Mouse (Mus musculus): ENCODE data around the gene D430019H16Rik. TPM values are rescaled to one million over a fixed set of nuclear protein-coding genes. Genes with fewer than 3 reads are reported as not detected.

D430019H16Rik gene
- polyA plus RNA-seq, 1 experiment from 2014 or later = 7.0 TPM

DNA sequence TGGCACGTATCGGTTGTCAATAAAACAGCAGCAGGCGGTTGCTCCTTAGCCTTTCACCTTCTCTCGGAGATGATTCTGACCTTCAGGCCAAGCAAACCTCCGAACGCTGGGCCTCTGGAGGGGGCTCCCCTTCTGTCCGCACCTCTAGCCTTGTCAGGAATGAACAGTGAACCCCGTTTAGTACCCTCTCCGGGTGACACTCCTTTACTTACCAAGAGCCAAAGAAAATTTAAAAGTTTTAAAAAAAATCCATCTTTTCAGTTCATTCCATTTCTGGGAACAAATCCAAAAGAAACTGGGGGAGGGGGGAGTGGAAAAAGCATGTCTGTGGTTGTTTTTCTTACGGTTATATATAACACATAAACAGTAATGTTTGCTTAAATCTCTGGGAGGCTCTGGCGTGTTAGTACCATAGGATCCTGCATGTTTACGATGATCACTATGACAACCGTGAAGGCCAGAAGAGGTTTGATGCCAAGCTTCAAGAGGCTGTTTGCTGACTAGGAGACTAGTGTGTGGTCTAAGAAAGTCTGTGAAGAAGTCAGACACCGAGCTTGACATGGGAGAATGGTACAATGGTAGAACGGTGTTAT is 67.6 kb downstream of the D430019H16Rik start:
- H3K4me1 ChIP-seq = peaks cover 2% of the 10 kb centered on the region; the same call in 1 of the 2 replicates
- no peak overlapping the region for H3K4me2 ChIP-seq (replicated peaks)
- no peak overlapping the region for H3K9ac ChIP-seq (replicated peaks)
- 0 out of 2 replicates have a peak, but pooled peaks cover 8% of the 10 kb centered on the region for H3K27me3 ChIP-seq
- 74% methylated on average over 15 of the region's 15 CpGs for WGBS
- H3K27ac ChIP-seq (replicated peaks) = no peak overlapping the region
- no peak for ATAC-seq (ENCODE audit: low FRiP score, low read depth)
- H3K4me3 ChIP-seq = no peak overlapping the region
- H3K36me3 ChIP-seq = no peaks in the 10 kb centered on the region
- no peaks in the 10 kb centered on the region for H3K9me3 ChIP-seq

DNA sequence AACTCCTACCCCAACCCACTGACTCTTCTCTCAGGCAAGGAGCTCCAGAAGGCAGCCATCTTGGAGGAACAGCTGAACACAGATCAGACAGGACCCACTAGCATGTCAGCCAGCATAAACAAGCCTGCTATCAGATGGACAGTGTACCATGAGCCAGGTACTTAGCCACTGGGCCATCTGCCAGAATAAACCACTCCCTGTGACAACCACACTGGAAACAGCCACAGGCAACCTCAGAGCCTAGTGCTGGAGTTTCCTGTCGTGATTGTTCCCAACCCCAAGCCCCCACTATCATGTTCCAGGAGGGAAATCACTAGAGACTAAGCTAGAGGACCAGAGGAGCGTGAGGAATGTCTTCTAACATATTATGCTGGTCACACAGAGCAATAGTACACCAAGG is 70.1 kb downstream of the D430019H16Rik start:
- Histone ChIP-seq H3K27ac (replicated peaks) (no peak overlapping the region), H3K36me3 (no peaks in the 10 kb centered on the region), H3K4me1 (peaks cover 2% of the 10 kb centered on the region; the same call in 1 of the 2 replicates), H3K4me3 (no peak overlapping the region), H3K4me2 (replicated peaks) (no peak overlapping the region), H3K9me3 (no peaks in the 10 kb centered on the region), H3K9ac (replicated peaks) (no peak overlapping the region), H3K27me3 (0 out of 2 replicates have a peak, but pooled peaks cover 7% of the 10 kb centered on the region)
- ATAC-seq (ENCODE audit: low FRiP score, low read depth) = no peak
- 75% methylated on average over 2 of the region's 2 CpGs for WGBS

DNA sequence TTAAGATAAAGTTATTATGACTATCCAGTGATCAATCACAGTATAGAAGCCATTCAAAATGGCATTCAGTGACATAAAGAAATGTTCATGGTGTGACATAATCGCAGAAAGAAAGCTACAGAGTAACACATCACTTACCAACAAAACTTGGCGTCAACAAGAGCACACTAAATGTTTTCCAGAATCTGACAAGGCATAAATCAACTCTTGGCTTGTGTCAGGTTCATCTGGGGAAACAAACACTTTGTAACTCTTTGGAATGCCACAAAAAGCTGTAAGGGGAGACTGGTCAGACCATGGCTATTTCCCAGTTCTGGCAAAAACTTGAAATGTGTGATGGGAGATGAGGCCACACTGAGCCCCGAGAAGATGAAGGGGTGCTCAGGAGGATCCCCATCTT is 72.5 kb downstream of the D430019H16Rik start:
- no peak for ATAC-seq (ENCODE audit: low FRiP score, low read depth)
- no peak overlapping the region for H3K4me2 ChIP-seq (replicated peaks)
- no peaks in the 10 kb centered on the region for H3K4me1 ChIP-seq
- no peak overlapping the region for H3K4me3 ChIP-seq
- 87% methylated on average over 3 of the region's 3 CpGs for whole genome bisulfite sequencing
- no peaks in the 10 kb centered on the region for H3K9me3 ChIP-seq
- H3K9ac ChIP-seq (replicated peaks) = no peak overlapping the region
- no peaks in the 10 kb centered on the region for H3K27me3 ChIP-seq
- no peaks in the 10 kb centered on the region for H3K36me3 ChIP-seq
- no peak overlapping the region for H3K27ac ChIP-seq (replicated peaks)

DNA sequence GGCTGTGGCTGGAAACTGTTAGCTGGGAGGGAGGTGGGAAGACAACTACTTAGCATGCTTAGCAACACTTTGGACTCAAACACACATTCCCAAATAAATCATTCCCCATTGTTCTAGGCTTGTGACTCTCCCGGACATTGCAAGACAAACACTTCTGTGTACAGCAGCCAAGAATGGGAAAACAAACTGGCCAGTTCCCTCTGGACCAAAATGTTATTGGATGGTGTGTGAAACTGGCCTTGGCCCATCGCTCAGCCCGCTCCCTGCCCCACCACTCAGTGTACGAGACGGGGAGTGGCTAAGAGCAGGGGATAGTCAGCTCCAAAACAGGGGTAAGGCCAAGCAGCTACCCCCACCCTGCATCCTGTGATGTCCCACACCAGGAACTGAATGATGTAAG is 73.2 kb downstream of the D430019H16Rik start:
- Histone ChIP-seq H3K4me3 (no peak overlapping the region), H3K9me3 (no peaks in the 10 kb centered on the region), H3K27ac (replicated peaks) (no peak overlapping the region), H3K4me1 (0 out of 2 replicates have a peak, but pooled peaks cover 4% of the 10 kb centered on the region), H3K27me3 (no peaks in the 10 kb centered on the region), H3K9ac (replicated peaks) (no peak overlapping the region), H3K36me3 (no peaks in the 10 kb centered on the region), H3K4me2 (replicated peaks) (no peak overlapping the region)
- ATAC-seq (ENCODE audit: low FRiP score, low read depth) = no peak
- 89% methylated on average over 5 of the region's 5 CpGs for WGBS

DNA sequence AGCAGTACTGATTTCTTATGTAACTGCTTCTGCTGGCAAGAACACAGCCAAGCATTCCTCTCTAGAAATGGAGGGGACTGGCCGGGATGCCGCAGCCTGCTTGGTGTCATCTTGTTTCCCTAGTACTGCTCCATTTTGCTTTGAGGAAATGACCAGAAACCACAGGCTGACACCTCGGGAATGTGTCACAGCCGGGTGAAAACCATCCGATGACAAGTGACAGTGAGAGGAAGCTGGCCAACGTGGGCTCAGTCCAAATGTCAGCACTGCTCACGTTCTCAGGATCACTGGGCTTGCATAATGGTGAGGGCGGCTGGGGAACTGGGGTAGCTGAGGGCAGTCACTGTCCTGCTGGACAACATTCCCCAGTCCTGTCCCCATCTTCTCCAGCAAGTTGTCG is 75.9 kb downstream of the D430019H16Rik start:
- H3K4me3 ChIP-seq = no peak overlapping the region
- H3K4me2 ChIP-seq (replicated peaks) = no peak overlapping the region
- H3K27me3 ChIP-seq = no peaks in the 10 kb centered on the region
- H3K36me3 ChIP-seq = no peaks in the 10 kb centered on the region
- H3K9ac ChIP-seq (replicated peaks) = no peak overlapping the region
- H3K9me3 ChIP-seq = no peaks in the 10 kb centered on the region
- WGBS = 67% methylated on average over 9 of the region's 9 CpGs
- H3K4me1 ChIP-seq = peaks cover 9% of the 10 kb centered on the region; the same call in 1 of the 2 replicates
- no peak for ATAC-seq (ENCODE audit: low FRiP score, low read depth)
- H3K27ac ChIP-seq (replicated peaks) = no peak overlapping the region

DNA sequence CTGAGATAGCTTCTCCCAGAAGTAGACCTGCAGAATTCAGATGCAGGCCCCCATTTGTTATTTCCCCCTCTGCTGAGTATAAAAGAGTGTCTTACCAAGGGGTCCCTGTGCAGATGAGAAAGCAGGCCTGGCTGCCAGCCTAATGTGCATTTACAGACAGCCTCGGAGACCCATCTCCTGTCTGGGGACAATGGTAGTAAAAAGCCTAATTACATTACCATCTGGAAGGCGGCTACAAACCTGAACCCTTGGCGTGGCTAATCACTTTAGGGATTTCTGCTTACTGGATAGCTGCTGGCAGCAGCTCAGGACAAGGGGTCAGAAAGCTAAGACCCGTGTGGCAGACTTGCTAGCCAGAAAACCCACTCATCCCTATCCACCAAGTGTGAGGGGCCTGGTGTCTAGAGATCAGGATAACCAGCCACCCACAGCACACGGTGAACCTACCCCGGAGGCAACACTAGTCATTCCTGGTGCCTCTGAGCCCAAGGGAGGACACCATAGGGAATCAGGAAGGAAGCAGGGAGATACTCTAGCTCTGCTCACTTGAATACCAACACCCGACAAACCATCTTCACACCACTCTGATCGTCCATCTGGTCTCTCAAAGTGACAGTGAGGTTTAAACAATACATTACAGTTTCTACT is 78.2 kb downstream of the D430019H16Rik start:
- Histone ChIP-seq H3K36me3 (no peaks in the 10 kb centered on the region), H3K4me2 (replicated peaks) (no peak overlapping the region), H3K27ac (replicated peaks) (peak overlapping the region; percentile 30; the same call in 1 of the 2 replicates), H3K4me1 (peaks cover 9% of the 10 kb centered on the region; the same call in 1 of the 2 replicates), H3K9me3 (no peaks in the 10 kb centered on the region), H3K4me3 (no peak overlapping the region), H3K27me3 (no peaks in the 10 kb centered on the region), H3K9ac (replicated peaks) (no peak overlapping the region)
- ATAC-seq (ENCODE audit: low FRiP score, low read depth) = no peak
- WGBS = 42% methylated on average over 8 of the region's 8 CpGs

DNA sequence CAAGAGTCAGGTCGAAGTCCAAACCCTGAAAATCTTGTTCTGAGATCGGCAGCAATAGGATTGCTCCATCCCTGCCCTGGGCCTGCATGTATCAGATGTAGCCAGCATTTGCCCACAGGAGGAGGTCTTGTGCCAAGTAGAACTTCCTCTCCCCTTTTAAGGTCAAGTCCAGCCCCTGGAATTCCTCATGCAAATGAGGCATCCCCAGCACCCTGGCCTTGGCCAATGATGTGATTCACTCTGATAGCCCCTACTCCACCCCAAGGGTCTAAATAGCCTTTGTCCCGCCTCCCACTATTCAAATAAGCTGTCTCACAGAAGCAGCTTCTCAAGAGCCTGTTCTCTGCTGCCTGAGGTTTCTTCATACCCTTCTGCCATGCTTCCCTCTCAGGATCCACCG is 81.2 kb downstream of the D430019H16Rik start:
- Histone ChIP-seq H3K4me1 (peaks cover 9% of the 10 kb centered on the region; the same call in 1 of the 2 replicates), H3K36me3 (no peaks in the 10 kb centered on the region), H3K4me3 (no peak overlapping the region), H3K4me2 (replicated peaks) (no peak overlapping the region), H3K27me3 (no peaks in the 10 kb centered on the region), H3K27ac (replicated peaks) (no peak overlapping the region), H3K9ac (replicated peaks) (no peak overlapping the region), H3K9me3 (no peaks in the 10 kb centered on the region)
- no peak for ATAC-seq (ENCODE audit: low FRiP score, low read depth)
- 91% methylated on average over 4 of the region's 4 CpGs for WGBS

DNA sequence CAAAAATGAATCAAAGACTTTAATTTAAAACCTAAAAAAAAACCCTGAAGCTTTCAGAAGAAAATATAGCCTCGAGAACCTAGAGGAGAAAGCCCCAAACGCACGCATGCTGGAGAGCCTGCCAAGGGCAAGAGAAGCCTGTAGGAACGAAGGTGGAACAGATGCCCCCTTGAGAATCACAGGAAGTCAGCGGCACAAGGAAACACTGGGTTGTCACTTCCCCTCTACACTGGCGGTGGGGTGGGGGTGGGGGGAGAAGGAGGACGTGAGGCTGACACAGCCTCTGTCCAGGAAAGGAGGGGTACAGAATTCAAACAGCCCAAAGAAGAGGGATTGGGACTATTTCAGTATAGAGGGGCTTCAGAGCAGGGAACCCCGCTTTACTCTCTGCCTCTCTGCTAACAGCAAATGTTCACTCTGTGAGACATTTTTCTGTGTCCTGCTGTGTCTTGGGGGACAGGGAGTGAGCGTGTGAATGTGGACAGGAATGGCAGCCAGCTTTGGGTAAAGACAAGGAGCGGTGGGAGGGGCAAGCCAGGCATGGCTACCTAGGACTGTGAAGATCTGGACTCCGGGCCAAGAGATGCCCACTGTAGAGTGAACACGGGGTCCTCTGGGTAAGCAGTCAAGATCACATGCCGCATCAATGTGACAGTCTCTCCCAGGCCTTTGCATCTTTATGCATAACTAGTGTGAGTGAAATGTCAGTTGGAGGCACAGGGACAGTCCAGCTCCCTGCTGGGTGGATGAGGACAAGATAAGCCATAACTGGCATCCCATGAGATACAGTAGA is 82.5 kb downstream of the D430019H16Rik start:
- no peaks in the 10 kb centered on the region for H3K36me3 ChIP-seq
- no peak overlapping the region for H3K4me2 ChIP-seq (replicated peaks)
- ATAC-seq (ENCODE audit: low FRiP score, low read depth) = no peak
- no peak overlapping the region for H3K4me3 ChIP-seq
- H3K9ac ChIP-seq (replicated peaks) = no peak overlapping the region
- 79% methylated on average over 13 of the region's 13 CpGs for WGBS
- peaks cover 9% of the 10 kb centered on the region; the same call in 1 of the 2 replicates for H3K4me1 ChIP-seq
- no peaks in the 10 kb centered on the region for H3K9me3 ChIP-seq
- no peaks in the 10 kb centered on the region for H3K27me3 ChIP-seq
- H3K27ac ChIP-seq (replicated peaks) = no peak overlapping the region

DNA sequence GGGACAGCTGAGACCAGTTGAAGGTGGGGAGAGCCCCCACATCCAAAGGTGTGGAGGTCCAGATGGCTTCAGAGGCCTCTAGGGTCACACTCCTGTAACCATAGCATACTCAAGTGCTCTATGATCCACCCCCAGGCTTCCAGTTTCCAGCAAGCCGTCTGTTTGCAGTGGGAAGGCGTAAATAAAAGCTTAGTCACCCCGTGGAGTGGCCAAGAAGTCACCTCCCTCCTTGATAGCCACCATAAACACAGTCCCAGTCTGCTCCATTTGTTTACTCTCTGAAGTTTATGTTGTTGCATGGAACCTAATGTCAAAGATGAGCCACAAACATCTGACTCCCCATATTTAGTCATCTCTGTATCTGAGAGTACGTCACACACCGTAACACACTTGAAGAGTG is 83.5 kb downstream of the D430019H16Rik start:
- Histone ChIP-seq H3K9me3 (no peaks in the 10 kb centered on the region), H3K27ac (replicated peaks) (no peak overlapping the region), H3K4me1 (peaks cover 1% of the 10 kb centered on the region; the same call in 1 of the 2 replicates), H3K9ac (replicated peaks) (no peak overlapping the region), H3K27me3 (0 out of 2 replicates have a peak, but pooled peaks cover under 1% of the 10 kb centered on the region), H3K36me3 (no peaks in the 10 kb centered on the region), H3K4me3 (no peak overlapping the region), H3K4me2 (replicated peaks) (no peak overlapping the region)
- ATAC-seq (ENCODE audit: low FRiP score, low read depth) = no peak
- 74% methylated on average over 5 of the region's 5 CpGs for WGBS

DNA sequence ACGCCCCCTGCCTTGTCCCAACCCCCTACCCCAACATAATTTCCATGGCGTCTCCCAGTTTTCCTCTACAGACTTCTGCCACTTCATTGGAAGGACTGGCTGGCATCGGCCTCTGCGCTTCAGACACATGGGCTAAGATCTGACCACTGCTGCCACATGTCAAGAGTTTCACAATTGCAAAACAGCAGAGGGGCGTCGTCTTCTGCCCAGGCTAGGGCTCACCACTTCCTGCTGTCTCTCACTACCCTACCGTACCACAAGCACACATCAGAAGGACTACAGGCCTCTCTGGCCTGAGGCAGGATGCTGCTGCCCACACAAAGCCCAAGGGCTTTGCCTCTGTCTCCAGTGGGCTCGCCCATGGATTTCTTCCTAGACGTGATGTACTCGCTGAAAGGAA is 86.0 kb downstream of the D430019H16Rik start:
- ATAC-seq (ENCODE audit: low FRiP score, low read depth) = no peak
- no peak overlapping the region for H3K9ac ChIP-seq (replicated peaks)
- no peaks in the 10 kb centered on the region for H3K9me3 ChIP-seq
- 0 out of 2 replicates have a peak, but pooled peaks cover 4% of the 10 kb centered on the region for H3K27me3 ChIP-seq
- H3K27ac ChIP-seq (replicated peaks) = no peak overlapping the region
- no peaks in the 10 kb centered on the region for H3K4me1 ChIP-seq
- H3K4me3 ChIP-seq = no peak overlapping the region
- H3K36me3 ChIP-seq = no peaks in the 10 kb centered on the region
- WGBS = 93% methylated on average over 10 of the region's 10 CpGs
- no peak overlapping the region for H3K4me2 ChIP-seq (replicated peaks)

DNA sequence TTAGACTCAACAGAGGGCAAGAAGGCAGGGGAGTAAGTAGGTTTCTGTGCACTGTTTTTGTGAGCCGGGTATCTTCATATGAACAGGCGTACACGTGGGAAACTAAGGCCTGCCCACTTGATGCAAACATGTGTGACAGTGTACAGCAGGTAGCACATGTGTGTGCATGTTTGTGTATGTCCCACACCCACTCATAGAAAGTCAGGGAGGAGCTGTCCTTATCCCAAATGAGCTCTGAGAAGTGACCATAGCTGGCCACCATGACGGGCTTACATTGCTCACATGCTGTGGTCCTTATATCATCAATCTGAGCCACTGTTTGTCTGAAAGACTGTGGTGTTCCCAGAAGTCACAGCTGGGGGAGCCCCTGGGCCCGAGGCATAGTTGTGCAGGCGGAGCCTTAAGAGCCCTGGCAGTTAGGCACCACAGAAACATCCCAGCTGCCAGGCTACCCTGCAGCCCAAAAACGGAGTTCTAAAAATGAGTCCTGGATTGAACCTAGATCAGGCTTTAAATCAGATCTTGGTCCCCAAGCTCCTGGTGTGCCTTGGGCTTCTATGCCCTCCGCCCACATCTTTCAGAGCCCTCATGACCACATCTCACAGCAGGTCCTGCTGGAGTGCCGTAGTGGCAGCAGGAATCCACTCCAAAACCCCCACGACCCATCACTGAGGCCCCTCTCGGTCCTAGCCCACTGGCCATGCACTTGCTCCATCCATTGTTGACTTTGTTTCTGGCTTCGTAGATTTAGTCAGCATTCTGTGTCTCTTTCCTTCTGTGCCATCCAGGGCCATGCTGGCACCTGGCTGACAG is 88.1 kb downstream of the D430019H16Rik start:
- no peak overlapping the region for H3K4me3 ChIP-seq
- H3K4me2 ChIP-seq (replicated peaks) = no peak overlapping the region
- no peak for ATAC-seq (ENCODE audit: low FRiP score, low read depth)

More for the DNA sequence above, 88.1 kb downstream of the D430019H16Rik start:
- Histone ChIP-seq H3K36me3 (no peaks in the 10 kb centered on the region), H3K27me3 (0 out of 2 replicates have a peak, but pooled peaks cover 4% of the 10 kb centered on the region), H3K27ac (replicated peaks) (no peak overlapping the region), H3K4me1 (peaks cover 9% of the 10 kb centered on the region; the same call in 1 of the 2 replicates), H3K9me3 (no peaks in the 10 kb centered on the region), H3K9ac (replicated peaks) (no peak overlapping the region)
- 84% methylated on average over 12 of the region's 12 CpGs for WGBS

All from midbrain, embryonic 12.5 days (tissue).